Mouse (Mus musculus) midbrain, embryonic 16.5 days (tissue): ENCODE results near the gene Mgat2. TPM values are rescaled to one million over a fixed set of nuclear protein-coding genes. Genes with fewer than 3 reads are reported as not detected.

Source experiments
- ATAC-seq: fragments of 200-750 bp; cut with Nextera tagmentation; 2 replicates; pipeline ENCODE4 v1.8.0; 2017; ENCODE audit warnings: moderate TSS enrichment
- H3K27ac ChIP-seq: fragments of 300-500 bp; sonication (generic); 2 replicates; pipeline ENCODE4 v1.5.1; 2014; ENCODE audit warnings: mild to moderate bottlenecking, low read length, mixed read lengths
- H3K27me3 ChIP-seq: fragments of 300-500 bp; sonication (generic); 2 replicates; pipeline ENCODE4 v1.6.1; 2014; ENCODE audit warnings: low read depth, low read length, mixed read lengths; ENCODE audit not compliant: control insufficient read depth, insufficient read depth
- H3K36me3 ChIP-seq: fragments of 300-500 bp; sonication (generic); 2 replicates; pipeline ENCODE4 v1.6.1; 2014; ENCODE audit warnings: mild to moderate bottlenecking, low read length, moderate library complexity, mixed read lengths; ENCODE audit not compliant: control insufficient read depth, insufficient read depth
- H3K4me1 ChIP-seq: fragments of 300-500 bp; sonication (generic); 2 replicates; pipeline ENCODE4 v1.6.1; 2014; ENCODE audit warnings: mild to moderate bottlenecking, low read length, mixed read lengths; ENCODE audit not compliant: control insufficient read depth, insufficient read depth
- H3K4me2 ChIP-seq: fragments of 300-500 bp; sonication (generic); 2 replicates; pipeline ENCODE4 v1.6.1; 2014; ENCODE audit warnings: mild to moderate bottlenecking, low read length, mixed read lengths
- H3K4me3 ChIP-seq: fragments of 300-500 bp; sonication (generic); 2 replicates; pipeline ENCODE4 v1.5.1; 2014; ENCODE audit warnings: low read depth, mild to moderate bottlenecking, low read length, moderate library complexity, mixed read lengths
- H3K9ac ChIP-seq: fragments of 300-500 bp; sonication (generic); 2 replicates; pipeline ENCODE4 v1.6.1; 2014; ENCODE audit warnings: low read depth, low read length, mixed read lengths
- H3K9me3 ChIP-seq: fragments of 300-500 bp; sonication (generic); replicated peaks from 2 replicates; pipeline ENCODE4 v1.6.1; 2014; ENCODE audit warnings: mild to moderate bottlenecking, low read length, mixed read lengths; ENCODE audit not compliant: control insufficient read depth, poor library complexity, severe bottlenecking
- WGBS: fragments of 180-500 bp; shearing (Covaris S2); extraction: QIAGEN DNeasy Blood & Tissue Kit; methylation state at CpG from one replicate; pipeline ENCODE4 v1.1.7; 2014; 5-methylcytosine and 5-hydroxymethylcytosine counted together
- polyA plus RNA-seq: library from polyadenylated mRNA; unstranded; fragments of >200 nt; fragmentation: Nextera tagmentation; extraction: Ambion mirVana; gene quantifications from 2 replicates; pipeline ENCODE4 v1.2.1, GENCODE M21; 2015

Mgat2 gene
- polyA plus RNA-seq, 1 experiment from 2014 or later, result 30.6 TPM

DNA sequence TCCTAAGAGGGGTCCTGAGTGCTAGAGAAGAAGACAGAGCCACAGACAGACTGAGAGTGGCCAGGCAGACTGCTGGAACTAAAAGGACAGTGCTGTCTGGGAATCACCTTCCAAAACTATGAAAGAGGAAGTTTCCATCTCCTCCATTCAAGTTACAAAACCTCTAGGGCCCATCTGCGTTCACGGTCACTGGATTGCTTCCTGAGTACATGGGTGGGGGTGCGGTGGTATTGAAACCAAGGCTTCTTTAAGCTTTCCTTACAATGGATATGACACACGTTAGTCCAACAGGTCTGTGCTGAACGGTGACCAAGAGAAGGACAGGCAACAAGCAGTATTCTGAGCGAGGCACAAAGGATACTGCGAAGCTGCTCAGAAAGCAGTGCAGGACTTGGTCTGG is 30.4 kb downstream of the Mgat2 start:
- no peak overlapping the region for H3K4me3 ChIP-seq
- 96% methylated on average over 7 of the region's 7 CpGs for WGBS
- H3K9me3 ChIP-seq, result no peaks in the 10 kb centered on the region
- H3K4me2 ChIP-seq, result no peak overlapping the region
- no peak overlapping the region for H3K27ac ChIP-seq
- ATAC-seq, result no peak
- no peak overlapping the region for H3K9ac ChIP-seq
- H3K36me3 ChIP-seq, result no peaks in the 10 kb centered on the region
- no peaks in the 10 kb centered on the region for H3K4me1 ChIP-seq
- H3K27me3 ChIP-seq, result no peaks in the 10 kb centered on the region

DNA sequence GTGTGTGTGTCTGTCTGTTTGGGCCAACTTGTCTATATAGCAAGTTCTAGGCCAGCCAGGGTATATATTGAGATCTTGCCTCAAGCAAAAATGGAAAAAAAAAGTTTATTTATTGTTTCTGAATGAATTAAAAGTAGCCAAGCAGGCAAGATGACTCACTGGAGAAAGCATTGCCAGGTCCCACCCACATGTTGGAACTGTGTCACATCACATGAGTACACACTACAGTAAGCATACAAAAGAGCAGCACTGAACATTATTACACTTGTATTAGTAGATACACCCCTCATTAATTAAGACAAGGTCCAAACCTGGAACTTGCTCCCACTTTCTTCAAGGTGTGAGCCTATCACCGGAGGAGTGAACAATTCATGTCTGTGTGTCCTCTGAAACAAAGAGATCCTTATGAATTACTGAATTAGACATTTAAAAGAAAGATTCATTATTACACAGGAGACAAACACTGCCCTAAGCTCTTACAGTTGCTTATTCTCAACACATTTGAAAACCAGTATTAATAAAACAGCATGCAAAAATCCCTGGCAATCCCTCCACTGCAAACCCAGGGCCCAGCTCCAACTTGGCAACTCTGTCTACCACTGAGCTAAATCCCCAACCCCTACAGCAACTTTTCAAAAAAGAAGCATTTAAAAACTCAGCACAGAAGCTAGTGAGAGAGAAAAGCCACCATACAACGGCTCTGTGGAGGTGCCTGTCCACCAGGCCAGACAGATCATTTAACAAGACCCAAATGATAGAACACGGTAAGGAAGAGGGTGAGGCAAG is 31.2 kb downstream of the Mgat2 start:
- no peak overlapping the region for H3K4me3 ChIP-seq
- no peak overlapping the region for H3K27ac ChIP-seq
- 86% methylated on average over 3 of the region's 3 CpGs for WGBS
- H3K36me3 ChIP-seq, result no peaks in the 10 kb centered on the region
- H3K4me2 ChIP-seq, result no peak overlapping the region
- no peak for ATAC-seq
- H3K4me1 ChIP-seq, result no peaks in the 10 kb centered on the region
- no peak overlapping the region for H3K9ac ChIP-seq
- no peaks in the 10 kb centered on the region for H3K9me3 ChIP-seq
- no peaks in the 10 kb centered on the region for H3K27me3 ChIP-seq

GRCm38 (mm10) chr12:69216587-69216986 is 32.6 kb downstream of the Mgat2 start:
- no peak overlapping the region for H3K4me3 ChIP-seq
- H3K9me3 ChIP-seq, result no peaks in the 10 kb centered on the region
- WGBS, result 93% methylated on average over 7 of the region's 7 CpGs
- no peaks in the 10 kb centered on the region for H3K36me3 ChIP-seq
- no peak overlapping the region for H3K4me2 ChIP-seq
- H3K4me1 ChIP-seq, result no peaks in the 10 kb centered on the region
- no peaks in the 10 kb centered on the region for H3K27me3 ChIP-seq
- ATAC-seq, result no peak
- H3K27ac ChIP-seq, result no peak overlapping the region
- H3K9ac ChIP-seq, result no peak overlapping the region

GRCm38 (mm10) chr12:69220613-69221277 is 36.8 kb downstream of the Mgat2 start:
- 85% methylated on average over 19 of the region's 19 CpGs for WGBS
- no peak overlapping the region for H3K9ac ChIP-seq
- H3K27ac ChIP-seq, result no peak overlapping the region
- no peaks in the 10 kb centered on the region for H3K27me3 ChIP-seq
- no peaks in the 10 kb centered on the region for H3K4me1 ChIP-seq
- H3K9me3 ChIP-seq, result no peaks in the 10 kb centered on the region
- H3K36me3 ChIP-seq, result no peaks in the 10 kb centered on the region
- no peak overlapping the region for H3K4me2 ChIP-seq
- no peak overlapping the region for H3K4me3 ChIP-seq
- no peak for ATAC-seq

- no peaks in the 10 kb centered on the region for H3K27me3 ChIP-seq
- H3K4me2 ChIP-seq, result peak within 1 kb of the TSS; percentile 69
- WGBS, result under 1% methylated on average over 37 of the region's 37 CpGs
- H3K4me3 ChIP-seq, result peak within 1 kb of the TSS; percentile 76
- peak within 1 kb of the TSS; percentile 46; the same call in 1 of the 2 replicates for H3K27ac ChIP-seq
- no peaks in the 10 kb centered on the region for H3K36me3 ChIP-seq
- H3K9ac ChIP-seq, result peak within 1 kb of the TSS; percentile 68
- no peaks in the 10 kb centered on the region; the same call in 1 of the 2 replicates for H3K4me1 ChIP-seq
- no peaks in the 10 kb centered on the region for H3K9me3 ChIP-seq
- peak; percentile 96 for ATAC-seq
Measured at GRCm38 (mm10) chr12:69227776-69228466, 44.0 kb downstream of the Mgat2 start, which contains the start of gene Pole2. Gene Pole2 (minus strand): TSS chr12:69228195.

GRCm38 (mm10) chr12:69229251-69229650 is 45.3 kb downstream of the Mgat2 start:
- no peaks in the 10 kb centered on the region for H3K9me3 ChIP-seq
- 64% methylated on average over 2 of the region's 2 CpGs for WGBS
- H3K36me3 ChIP-seq, result no peaks in the 10 kb centered on the region
- H3K4me2 ChIP-seq, result no peak overlapping the region
- H3K9ac ChIP-seq, result no peak overlapping the region
- H3K27me3 ChIP-seq, result no peaks in the 10 kb centered on the region
- H3K4me3 ChIP-seq, result no peak overlapping the region
- H3K27ac ChIP-seq, result no peak overlapping the region
- H3K4me1 ChIP-seq, result no peaks in the 10 kb centered on the region; the same call in 1 of the 2 replicates
- ATAC-seq, result no peak

GRCm38 (mm10) chr12:69235782-69236181 is 51.8 kb downstream of the Mgat2 start:
- no peaks in the 10 kb centered on the region for H3K9me3 ChIP-seq
- 92% methylated on average over 6 of the region's 6 CpGs for WGBS

More at GRCm38 (mm10) chr12:69235782-69236181, 51.8 kb downstream of the Mgat2 start:
- Histone ChIP-seq H3K27ac (no peak overlapping the region), H3K9ac (no peak overlapping the region), H3K4me1 (peaks cover 3% of the 10 kb centered on the region; the same call in 1 of the 2 replicates), H3K27me3 (no peaks in the 10 kb centered on the region), H3K4me2 (no peak overlapping the region), H3K36me3 (no peaks in the 10 kb centered on the region), H3K4me3 (no peak overlapping the region)
- no peak for ATAC-seq
